Mouse (Mus musculus) heart, postnatal 0 days (tissue): ENCODE data around the gene Hoxa5. TPM values are rescaled to one million over a fixed set of nuclear protein-coding genes. Genes with fewer than 3 reads are reported as not detected.

ENCODE experiments used
- ATAC-seq: fragments of 200-750 bp; cut with Nextera tagmentation; 2 replicates; pipeline ENCODE4 v1.8.0; 2017; ENCODE audit warnings: low read depth, moderate number of reproducible peaks, moderate library complexity; ENCODE audit not compliant: insufficient read depth
- DNase-seq: peaks from one replicate; pipeline ENCODE4 v3.0.0-alpha.2; 2016; ENCODE audit warnings: low spot score
- H3K27ac ChIP-seq: fragments of 300-500 bp; sonication (generic); 2 replicates; pipeline ENCODE4 v1.5.1; 2014; ENCODE audit warnings: low read depth, mild to moderate bottlenecking
- H3K27me3 ChIP-seq: fragments of 300-500 bp; sonication (generic); 2 replicates; pipeline ENCODE4 v1.6.1; 2014; ENCODE audit warnings: low read length, mixed read lengths; ENCODE audit not compliant: control insufficient read depth, insufficient read depth
- H3K36me3 ChIP-seq: fragments of 300-500 bp; sonication (generic); replicated peaks from 2 replicates; pipeline ENCODE4 v1.6.1; 2014; ENCODE audit warnings: low read length, mixed read lengths; ENCODE audit not compliant: control insufficient read depth, insufficient read depth
- H3K4me1 ChIP-seq: fragments of 300-500 bp; sonication (generic); 2 replicates; pipeline ENCODE4 v1.6.1; 2014; ENCODE audit warnings: antibody characterized with exemption; ENCODE audit not compliant: control insufficient read depth, insufficient read depth
- H3K4me2 ChIP-seq: fragments of 300-500 bp; sonication (generic); 2 replicates; pipeline ENCODE4 v1.6.1; 2014; ENCODE audit warnings: low read depth, mild to moderate bottlenecking, low read length, moderate library complexity
- H3K4me3 ChIP-seq: fragments of 300-500 bp; sonication (generic); 2 replicates; pipeline ENCODE4 v1.5.1; 2014; ENCODE audit warnings: low read depth, low read length
- H3K9ac ChIP-seq: fragments of 300-500 bp; sonication (generic); replicated peaks from 2 replicates; pipeline ENCODE4 v1.6.1; 2014; ENCODE audit warnings: low read depth, low read length, mixed read lengths
- H3K9me3 ChIP-seq: fragments of 300-500 bp; sonication (generic); replicated peaks from 2 replicates; pipeline ENCODE4 v1.6.1; 2016; ENCODE audit warnings: low read length; ENCODE audit not compliant: control insufficient read depth
- CTCF ChIP-seq: IDR thresholded peaks from 2 replicates; pipeline ENCODE4 v1.5.1; 2016; ENCODE audit warnings: antibody characterized with exemption, control low read depth, low read depth
- EP300 ChIP-seq: IDR thresholded peaks from 2 replicates; pipeline ENCODE4 v1.6.1; 2016; ENCODE audit warnings: antibody characterized with exemption, low read depth
- WGBS: fragments of 180-500 bp; shearing (Covaris S2); extraction: QIAGEN DNeasy Blood & Tissue Kit; methylation state at CpG from one replicate; pipeline ENCODE4 v1.1.7; 2014; 5-methylcytosine and 5-hydroxymethylcytosine counted together
- polyA plus RNA-seq: library from polyadenylated mRNA; unstranded; fragments of >200 nt; fragmentation: Nextera tagmentation; extraction: Ambion mirVana; gene quantifications from 2 replicates; pipeline ENCODE4 v1.2.1, GENCODE M21; 2015
- total RNA-seq: library from RNA; depleted of rRNA; stranded (reverse); fragments of >200 nt; gene quantifications from 2 replicates; pipeline ENCODE4 v1.2.3, GENCODE M21; 2014; ENCODE audit warnings: low replicate concordance

Hoxa5 gene
- total and polyA plus RNA-seq, 2 experiments from 2014 or later, result 0.36 to 3.5 TPM

DNA sequence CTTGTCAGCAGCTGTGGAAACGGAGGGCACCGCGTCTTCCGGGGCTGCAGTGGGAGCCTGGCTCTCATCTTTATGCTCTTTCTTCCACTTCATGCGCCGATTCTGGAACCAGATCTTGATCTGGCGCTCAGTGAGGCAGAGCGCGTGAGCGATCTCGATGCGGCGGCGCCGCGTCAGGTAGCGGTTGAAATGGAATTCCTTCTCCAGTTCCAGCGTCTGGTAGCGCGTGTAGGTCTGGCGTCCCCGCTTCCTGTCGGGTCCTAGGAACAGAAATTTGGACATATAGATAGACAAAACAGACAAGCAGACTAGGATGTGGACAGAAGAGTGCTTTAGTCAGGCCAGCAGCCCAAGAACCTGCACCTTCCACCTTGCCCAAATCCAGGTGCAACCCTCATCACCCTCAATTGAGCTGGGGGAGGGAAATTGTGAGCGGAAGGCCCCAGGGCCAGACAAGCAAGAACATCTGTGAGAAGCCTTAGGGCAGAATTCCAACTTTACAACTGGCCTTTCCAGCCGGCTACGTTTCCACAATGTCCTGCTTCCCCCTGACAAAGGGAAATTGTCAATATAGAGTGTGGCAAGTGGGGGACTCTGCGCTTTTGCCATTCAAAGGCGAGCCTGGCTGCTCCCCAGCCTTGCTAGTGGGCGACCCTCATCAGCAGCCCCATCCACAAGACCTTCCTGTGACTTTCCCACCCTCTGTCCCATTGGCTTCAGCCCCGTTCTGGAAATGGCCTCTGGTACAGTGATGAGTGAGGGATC, 11.6 kb upstream of the Hoxa5 start:
- Histone ChIP-seq H3K9ac (no peak overlapping the region), H3K4me1 (no peaks in the 10 kb centered on the region), H3K27ac (no peak overlapping the region), H3K36me3 (no peaks in the 10 kb centered on the region), H3K4me2 (no peak overlapping the region), H3K4me3 (0 out of 2 replicates have a peak overlapping the region, but pooled peaks have one; percentile 7), H3K9me3 (no peaks in the 10 kb centered on the region), H3K27me3 (peaks cover 100% of the 10 kb centered on the region)
- DNase-seq, result no peak
- no peak for ATAC-seq
- no peak for TF ChIP-seq CTCF
- no peak for TF ChIP-seq EP300
- 4% methylated on average over 30 of the region's 30 CpGs for WGBS

DNA sequence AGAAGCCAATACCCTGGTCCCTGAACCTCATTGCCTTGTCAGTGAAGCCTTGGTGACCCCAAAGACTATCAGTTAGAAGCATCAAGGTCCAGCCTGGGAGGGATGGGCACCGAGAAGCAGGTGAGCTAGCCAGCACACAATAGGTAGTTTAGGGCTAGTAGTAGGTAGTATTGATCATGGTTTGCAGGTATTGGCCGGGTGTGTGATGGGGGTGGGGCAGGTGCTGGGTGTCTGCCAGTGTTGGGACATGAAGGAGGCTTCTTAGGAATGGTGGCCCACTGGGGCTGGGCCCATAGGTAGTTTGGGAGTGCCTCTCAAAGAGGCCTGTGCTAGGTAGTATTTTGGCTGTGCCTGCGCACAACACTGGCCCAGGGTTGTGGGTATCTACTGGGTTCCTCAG, 10.7 kb upstream of the Hoxa5 start:
- no peaks in the 10 kb centered on the region for H3K9me3 ChIP-seq
- no peak overlapping the region for H3K4me2 ChIP-seq
- 21% methylated on average over 3 of the region's 3 CpGs for WGBS

DNA sequence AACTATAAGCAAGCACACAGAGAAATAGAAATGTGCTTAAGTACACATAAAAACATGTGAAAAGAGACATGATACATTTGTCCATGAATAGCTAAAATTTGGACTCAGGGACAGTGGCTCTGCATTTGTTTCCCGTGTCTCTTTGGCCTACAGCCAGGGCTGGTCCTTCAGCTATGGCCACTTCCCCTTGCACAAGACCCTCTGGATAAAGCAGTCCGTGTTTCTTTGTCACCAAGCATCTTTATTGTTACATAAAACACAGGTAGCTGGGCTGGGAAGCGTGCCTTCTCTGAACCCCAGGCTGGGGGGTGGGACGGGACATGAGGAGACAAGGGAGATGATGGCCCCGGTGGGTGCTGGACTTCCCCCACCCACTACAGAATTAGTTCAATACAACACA, 9.9 kb upstream of the Hoxa5 start:
- DNase-seq (no peak), ATAC-seq (no peak)
- no peak overlapping the region for H3K9ac ChIP-seq
- no peaks in the 10 kb centered on the region for H3K9me3 ChIP-seq
- peaks cover 100% of the 10 kb centered on the region for H3K27me3 ChIP-seq
- H3K36me3 ChIP-seq, result no peaks in the 10 kb centered on the region
- H3K4me1 ChIP-seq, result no peaks in the 10 kb centered on the region
- no peak overlapping the region for H3K4me3 ChIP-seq
- TF ChIP-seq CTCF (no peak), EP300 (no peak)
- no peak overlapping the region for H3K27ac ChIP-seq
- H3K4me2 ChIP-seq, result no peak overlapping the region
- WGBS, result 15% methylated on average over 5 of the region's 5 CpGs

More for the DNA sequence above, 10.7 kb upstream of the Hoxa5 start:
- Histone ChIP-seq H3K4me1 (no peaks in the 10 kb centered on the region), H3K36me3 (no peaks in the 10 kb centered on the region), H3K27ac (no peak overlapping the region), H3K27me3 (peaks cover 100% of the 10 kb centered on the region), H3K4me3 (no peak overlapping the region), H3K9ac (no peak overlapping the region)
- TF ChIP-seq CTCF (no peak), EP300 (no peak)
- DNase-seq (no peak), ATAC-seq (no peak)

DNA sequence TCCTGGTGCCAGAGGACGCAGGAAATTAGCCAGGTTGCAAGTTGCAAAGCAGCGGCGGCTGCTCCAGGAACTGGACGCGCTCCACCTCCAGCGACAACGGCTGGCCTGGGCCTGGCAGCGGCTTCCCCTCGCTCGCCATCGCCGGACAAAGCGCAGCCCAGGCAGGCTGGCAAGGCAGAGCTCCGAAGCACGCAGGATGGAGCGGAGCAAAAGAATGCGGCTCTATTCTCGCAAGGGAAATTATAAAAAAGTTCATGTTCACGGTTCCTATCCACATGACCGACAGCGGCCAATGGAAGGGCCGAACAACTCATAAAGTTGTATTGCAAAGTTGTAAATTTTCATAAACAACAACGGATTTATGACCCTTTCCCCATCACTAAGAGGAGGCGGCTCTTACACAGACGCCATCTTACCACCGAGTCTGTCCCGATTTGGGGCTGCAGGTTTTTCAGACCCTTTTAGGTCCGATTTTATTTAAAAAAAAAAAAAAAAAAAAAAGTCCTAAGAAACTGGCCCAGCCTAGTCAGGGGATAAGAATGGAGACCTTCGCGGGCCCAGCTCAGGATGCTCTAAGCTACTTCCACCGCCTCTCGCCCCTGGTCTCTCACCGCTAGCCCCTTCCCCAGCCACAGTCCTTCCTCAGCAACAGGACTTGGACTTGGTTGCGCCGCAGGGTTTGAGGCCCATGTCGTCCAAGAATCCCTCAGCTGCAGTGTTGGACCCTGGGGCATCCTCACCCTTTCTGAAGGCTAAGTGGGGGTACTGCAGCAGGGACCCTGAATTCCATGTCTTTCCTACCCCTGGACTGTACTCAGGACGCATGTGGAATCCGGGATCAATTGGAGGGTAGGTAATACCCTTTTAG, 9.0 kb upstream of the Hoxa5 start, which contains the start of the genes Hoxa3 and Gm28308:
Gene Hoxa3 (minus strand): TSS at position 218 of the 868 bp plus-strand sequence.
Gene Gm28308 (minus strand): TSS at position 221 of the 868 bp plus-strand sequence.
- TF ChIP-seq EP300, result no peak
- no peak for TF ChIP-seq CTCF
- peak within 1 kb of the TSS; percentile 43 for H3K4me2 ChIP-seq
- H3K9me3 ChIP-seq, result no peaks in the 10 kb centered on the region
- H3K27ac ChIP-seq, result no peak within 1 kb of the TSS
- no peaks in the 10 kb centered on the region for H3K4me1 ChIP-seq
- no peak for ATAC-seq
- DNase-seq, result no peak
- 4% methylated on average over 38 of the region's 38 CpGs for WGBS
- no peaks in the 10 kb centered on the region for H3K36me3 ChIP-seq
- H3K4me3 ChIP-seq, result peak within 1 kb of the TSS; percentile 32
- no peak within 1 kb of the TSS for H3K9ac ChIP-seq
- H3K27me3 ChIP-seq, result peaks cover 100% of the 10 kb centered on the region

DNA sequence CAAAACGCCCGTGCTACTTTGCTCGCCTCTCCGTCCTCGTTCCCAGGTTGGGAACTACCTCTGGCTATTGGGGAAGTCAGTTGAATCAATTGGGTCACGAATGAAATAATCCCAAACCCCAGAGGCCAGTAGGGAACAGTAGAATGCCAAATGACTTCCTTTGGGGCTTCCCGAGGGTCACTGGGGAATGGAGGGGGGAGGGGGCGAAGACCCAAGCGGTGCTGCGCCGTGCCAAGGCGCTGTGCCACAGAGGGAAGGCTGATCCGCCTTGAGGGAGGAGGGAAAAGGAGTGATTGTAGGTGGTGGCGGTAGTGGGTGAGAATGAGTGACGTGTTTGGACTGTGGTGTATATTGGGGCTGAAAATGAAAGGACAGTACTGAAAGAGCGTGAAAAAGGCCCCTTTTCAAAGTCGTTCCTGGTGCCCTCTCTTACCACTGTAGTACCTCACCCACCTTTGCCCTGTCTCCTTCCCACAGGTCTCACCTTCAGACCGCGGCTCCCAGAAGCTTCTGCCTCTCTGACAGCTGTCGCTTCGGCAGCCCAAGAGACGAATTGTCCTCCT, 8.2 kb upstream of the Hoxa5 start:
- 3% methylated on average over 22 of the region's 22 CpGs for WGBS
- ATAC-seq (no peak), DNase-seq (no peak)
- H3K27ac ChIP-seq, result no peak overlapping the region
- peaks cover 99% of the 10 kb centered on the region for H3K27me3 ChIP-seq
- H3K9ac ChIP-seq, result no peak overlapping the region
- no peaks in the 10 kb centered on the region for H3K4me1 ChIP-seq
- H3K9me3 ChIP-seq, result no peaks in the 10 kb centered on the region
- H3K4me2 ChIP-seq, result peak overlapping the region; percentile 43
- TF ChIP-seq CTCF (no peak), EP300 (no peak)
- H3K4me3 ChIP-seq, result peak overlapping the region; percentile 32
- H3K36me3 ChIP-seq, result no peaks in the 10 kb centered on the region
